Mouse (Mus musculus): ENCODE measurements around the gene Fam222a. TPM values are rescaled to one million over a fixed set of nuclear protein-coding genes. Genes with fewer than 3 reads are reported as not detected.

Fam222a gene
- total RNA-seq, 2 experiments from 2014 or later = 33.7 to 33.9 TPM

- DNase-seq (ENCODE audit: low spot score in 2 of 2) = no peak
These were observed 83.6 kb downstream of the Fam222a start for GRCm38 (mm10) chr5:114651449-114651848.

GRCm38 (mm10) chr5:114653656-114654437 is 86.0 kb downstream of the Fam222a start:
- DNase-seq (ENCODE audit: low spot score in 2 of 2) = no peak

- DNase-seq (ENCODE audit: low spot score in 2 of 2) = no peak
These were observed 87.9 kb downstream of the Fam222a start for GRCm38 (mm10) chr5:114655721-114656120.

GRCm38 (mm10) chr5:114656305-114656704 is 88.5 kb downstream of the Fam222a start:
- DNase-seq (ENCODE audit: low spot score in 2 of 2) = no peak

GRCm38 (mm10) chr5:114657426-114657825 is 89.6 kb downstream of the Fam222a start:
- DNase-seq (ENCODE audit: low spot score in 2 of 2) = no peak

- DNase-seq (ENCODE audit: low spot score in 2 of 2) = no peak
These were observed 90.4 kb downstream of the Fam222a start, which contains the start of gene Trpv4 for GRCm38 (mm10) chr5:114658255-114658654. Gene Trpv4 (minus strand): TSS chr5:114658421.

- DNase-seq (ENCODE audit: low spot score in 2 of 2) = no peak
These were observed 93.2 kb downstream of the Fam222a start for GRCm38 (mm10) chr5:114661029-114661428.

Other genes with a start within 250 kb of the Fam222a start
- gene Kctd10, start 187.5 kb upstream of the Fam222a start, total RNA-seq (2021) = 10 to 100 TPM; 77.9 to 82.8 TPM
- gene Ube3b, start 187.4 kb upstream of the Fam222a start, total RNA-seq (2021) = 10 to 100 TPM; 65.4 to 72.7 TPM
- gene Mmab, start 124.0 kb upstream of the Fam222a start, total RNA-seq (2021) = 10 to 100 TPM; 18.1 to 18.2 TPM
- 10 to 100 TPM; 21.5 to 23.6 TPM for gene Mvk, start 123.7 kb upstream of the Fam222a start, total RNA-seq (2021)
- gene Trpv4, start 90.4 kb downstream of the Fam222a start, total RNA-seq (2021) = 1 to 10 TPM; 2.4 to 8.0 TPM
- gene Gltp, start 123.0 kb downstream of the Fam222a start, total RNA-seq (2021) = 10 to 100 TPM; 49.5 to 53.4 TPM
- 10 to 100 TPM; 16.3 to 16.9 TPM for gene Tchp, start 139.7 kb downstream of the Fam222a start, total RNA-seq (2021)
- 100 to 1,000 TPM; 105 to 111 TPM for gene Ankrd13a, start 206.7 kb downstream of the Fam222a start, total RNA-seq (2021)
- 10 to 100 TPM; 56.2 to 59.5 TPM for gene Git2, start 207.5 kb downstream of the Fam222a start, total RNA-seq (2021)